Mouse (Mus musculus) frontal cortex, postnatal 25 days (tissue): ENCODE data around the gene Sprr3.
"Not testable (repeated sequence)": the region's sequence is repeated elsewhere in the genome, so short reads cannot be mapped to it uniquely, and the experiment has no call there.

ENCODE experiments used
- DNase-seq, 2 experiments: peaks; one replicate each; pipeline ENCODE4 v3.0.0; 2022; ENCODE audit warnings: low spot score in 2 of 2

Sprr3 gene

GRCm38 (mm10) chr3:92458620-92459019 is at the start of gene Sprr3:
Gene Sprr3, minus strand, starts transcription at chr3:92458720.
- DNase-seq = no peak

DNA sequence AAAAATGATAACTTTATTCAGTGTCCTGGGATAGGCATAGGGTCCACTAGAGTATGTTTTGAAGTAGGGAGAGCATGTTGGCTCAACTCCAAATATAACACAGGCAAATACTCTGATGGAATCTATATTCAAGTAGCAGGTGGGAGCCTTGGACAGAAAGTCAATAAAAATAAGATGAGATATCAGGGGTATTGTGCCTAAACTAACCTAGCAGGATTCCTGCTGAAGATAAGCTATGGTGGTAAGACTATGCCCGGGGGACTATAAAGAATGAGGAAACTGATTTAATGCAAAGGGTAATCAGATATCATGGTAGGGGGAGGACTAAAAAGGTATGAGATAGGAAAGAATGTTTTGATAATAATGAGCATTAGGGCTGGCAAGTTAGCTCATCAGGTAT is 49.7 kb upstream of the Sprr3 start:
- no peak for DNase-seq

DNA sequence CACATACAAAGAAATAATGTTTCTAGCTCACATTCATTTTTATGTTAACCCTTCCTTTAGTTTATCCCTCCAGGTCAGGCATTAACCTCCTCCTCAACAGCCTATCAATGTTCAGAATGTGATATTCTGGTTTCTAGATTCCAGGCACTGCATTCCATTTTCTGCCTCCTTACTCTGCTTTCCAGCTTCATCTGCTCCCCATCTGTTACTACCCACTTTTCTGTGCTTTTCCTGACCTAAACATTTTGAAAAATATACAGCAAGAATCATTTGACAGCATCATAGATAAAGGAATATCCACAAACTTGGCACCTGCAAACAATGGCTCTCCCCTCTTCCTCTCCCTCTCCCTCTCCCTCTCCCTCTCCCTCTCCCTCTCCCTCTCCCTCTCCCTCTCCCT is 45.0 kb upstream of the Sprr3 start:
- no peak for DNase-seq

GRCm38 (mm10) chr3:92500393-92500792 is 41.9 kb upstream of the Sprr3 start, which contains the start of gene Sprr4:
Gene Sprr4, minus strand, starts transcription at chr3:92500493.
- DNase-seq = no peak

DNA sequence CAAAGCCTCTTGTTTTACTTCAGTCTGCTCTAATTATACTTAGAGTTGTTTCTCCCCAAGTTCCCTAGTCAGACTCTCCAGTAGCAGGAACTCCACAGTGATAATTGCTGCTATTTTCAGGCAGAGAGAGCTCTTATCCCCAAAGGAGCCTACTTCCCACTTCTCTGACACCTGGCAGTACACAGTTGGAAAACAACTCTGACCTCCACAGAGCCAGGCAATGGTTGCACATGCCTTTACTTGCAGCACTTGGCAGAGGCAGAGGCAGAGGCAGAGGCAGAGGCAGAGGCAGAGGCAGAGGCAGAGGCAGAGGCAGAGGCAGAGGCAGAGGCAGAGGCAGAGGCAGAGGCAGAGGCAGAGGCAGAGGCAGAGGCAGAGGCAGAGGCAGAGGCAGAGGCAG is 31.7 kb upstream of the Sprr3 start:
- not testable (repeated sequence) for DNase-seq

DNA sequence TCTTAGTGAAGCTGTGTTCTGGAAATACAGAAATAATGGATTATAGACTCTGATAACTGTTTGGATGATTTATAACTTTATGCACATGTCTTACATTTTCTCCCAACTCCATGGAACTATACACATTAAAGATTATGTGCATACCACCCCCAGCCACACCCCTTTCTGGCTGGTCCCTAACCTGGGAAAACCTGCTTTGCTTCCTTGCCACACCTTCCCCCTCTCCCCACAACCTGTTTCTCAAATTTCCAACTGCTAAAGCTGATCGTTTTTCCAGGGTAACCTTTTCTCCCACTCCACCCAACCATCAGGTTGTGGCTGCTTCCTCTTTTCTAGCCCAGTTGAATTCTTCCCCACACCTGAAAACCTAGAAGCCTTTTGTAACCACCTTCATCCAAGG is 27.8 kb upstream of the Sprr3 start:
- no peak for DNase-seq

- DNase-seq = no peak
Observed at GRCm38 (mm10) chr3:92485863-92486262, 27.3 kb upstream of the Sprr3 start, which contains the start of gene Sprr1a. Gene Sprr1a, minus strand, starts transcription at chr3:92485895.

GRCm38 (mm10) chr3:92481249-92481648 is 22.7 kb upstream of the Sprr3 start:
- DNase-seq = not testable (repeated sequence)

DNA sequence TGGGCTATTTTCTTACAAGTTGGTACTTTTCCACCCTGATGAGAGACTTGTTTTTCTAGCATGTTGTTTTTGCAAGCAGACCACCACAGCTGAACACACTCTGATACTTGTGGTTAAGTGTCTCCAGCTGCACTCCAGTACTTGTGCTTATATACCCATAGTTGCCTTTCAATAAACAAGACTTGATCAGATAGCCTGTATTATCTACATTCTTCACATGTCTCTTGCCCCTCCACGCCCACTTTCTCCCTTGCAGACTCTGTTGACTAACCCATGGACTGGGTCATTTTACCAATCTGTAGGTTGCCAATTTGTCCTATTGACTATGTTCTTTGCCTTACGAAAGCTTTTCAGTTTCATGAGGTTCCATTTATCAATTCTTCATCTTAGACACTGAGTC is 11.6 kb upstream of the Sprr3 start:
- no peak for DNase-seq

- no peak for DNase-seq
Observed at GRCm38 (mm10) chr3:92467424-92467823, 8.9 kb upstream of the Sprr3 start.

GRCm38 (mm10) chr3:92466576-92466975 is 8.1 kb upstream of the Sprr3 start:
- DNase-seq = no peak

GRCm38 (mm10) chr3:92455151-92455550 is 3.4 kb downstream of the Sprr3 start:
- DNase-seq = no peak

DNA sequence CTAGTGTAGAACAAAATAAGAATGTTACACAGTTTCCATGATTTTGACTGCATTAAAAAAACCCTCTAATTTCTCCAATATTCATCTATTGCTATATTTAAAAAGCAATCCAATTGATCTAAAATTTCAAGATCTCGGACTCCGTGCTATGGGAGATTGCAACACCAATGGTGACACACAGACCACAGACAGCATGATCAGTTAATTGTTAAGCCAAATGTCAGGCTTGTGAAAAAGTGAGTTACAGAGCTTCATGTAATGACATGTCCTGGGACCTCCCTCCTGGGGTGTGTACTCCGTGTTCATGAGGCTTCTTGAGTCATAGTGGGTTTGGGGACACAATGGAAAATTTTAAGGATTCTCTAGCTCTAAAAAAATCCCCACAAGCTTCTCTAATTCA is 18.3 kb downstream of the Sprr3 start:
- no peak for DNase-seq

- no peak for DNase-seq
Observed at GRCm38 (mm10) chr3:92438689-92439088, 19.8 kb downstream of the Sprr3 start, which contains the start of gene Sprr1b. Gene Sprr1b, minus strand, starts transcription at chr3:92438789.

- DNase-seq = no peak
Observed at GRCm38 (mm10) chr3:92432282-92432681, 26.2 kb downstream of the Sprr3 start, which contains the start of gene Sprr2k. Gene Sprr2k, plus strand, starts transcription at chr3:92432582.

DNA sequence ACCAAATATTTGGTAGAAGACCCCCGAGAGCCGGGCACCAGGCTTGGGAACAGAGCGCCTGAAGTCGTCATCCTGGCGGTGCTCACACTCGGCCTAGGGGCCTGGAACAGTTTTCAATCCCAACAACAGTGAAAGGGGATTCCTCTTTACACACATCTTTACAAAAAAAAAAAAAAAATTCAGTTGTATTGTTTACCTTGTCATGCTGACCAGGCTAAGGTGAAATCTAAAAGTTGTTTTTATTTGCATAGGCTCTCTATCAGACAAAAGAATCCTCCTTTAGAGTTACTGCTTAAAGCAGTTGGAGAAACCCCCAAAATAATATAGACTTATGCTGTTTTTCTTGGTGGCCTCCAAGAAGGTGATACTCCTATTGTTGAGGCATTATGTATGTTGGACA is 29.2 kb downstream of the Sprr3 start, which contains the start of gene Gm9774:
Gene Gm9774 (minus strand): TSS at position 101 of the 400 bp plus-strand sequence.
- no peak for DNase-seq

DNA sequence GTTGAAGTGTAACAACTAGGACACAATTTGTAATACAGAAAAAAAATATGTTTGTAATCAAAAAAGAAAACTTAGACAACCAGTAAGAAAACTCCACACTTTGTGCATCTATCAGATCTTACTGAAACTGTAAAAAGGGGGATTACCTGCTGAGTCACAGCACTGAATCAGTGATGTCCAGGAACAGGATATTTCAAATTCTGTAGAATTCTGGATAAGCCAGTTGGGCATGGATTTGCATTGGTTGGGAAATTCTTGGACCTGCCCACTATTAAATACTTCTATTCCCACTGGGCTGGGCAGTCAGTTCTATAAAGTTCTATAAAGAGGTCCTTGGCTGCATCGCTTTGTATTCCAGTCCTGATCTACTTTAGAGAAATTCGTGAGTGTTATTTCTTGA is 40.7 kb downstream of the Sprr3 start, which contains the start of gene Sprr2j-ps:
Gene Sprr2j-ps (plus strand): TSS at position 301 of the 400 bp plus-strand sequence.
- no peak for DNase-seq

GRCm38 (mm10) chr3:92407691-92408090 is 50.8 kb downstream of the Sprr3 start, which contains the start of gene Sprr2i:
Gene Sprr2i, plus strand, starts transcription at chr3:92407991.
- no peak for DNase-seq
